In the genomic region with DNA sequence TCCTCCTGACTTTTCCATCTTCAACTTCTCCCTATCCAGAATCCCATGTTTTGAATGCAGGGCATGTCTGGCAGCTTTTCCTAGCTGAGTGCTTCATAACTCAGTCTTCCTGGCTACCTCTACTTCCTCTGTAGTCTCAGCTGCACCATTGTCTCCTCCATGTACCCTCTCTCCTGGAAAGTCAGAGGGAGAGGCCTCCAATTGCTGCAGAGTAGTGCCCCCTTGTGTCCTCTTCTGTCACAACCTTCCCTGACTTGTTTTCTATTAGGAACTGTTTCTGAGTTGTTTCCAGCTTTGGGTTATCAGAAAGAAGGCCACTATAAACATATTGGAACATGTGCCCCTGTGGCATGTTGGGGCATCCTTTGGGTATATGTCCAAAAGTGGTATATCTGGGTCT, we compare ENCODE assay signal across 8 mouse cellular contexts.
DNase-seq lines count a peak whose midpoint lies in the region; TF ChIP-seq lines count a peak whose summit lies in the region.

No protein-coding gene starts in this region.

- no peak for TF ChIP-seq EP300 in heart, adult 2 months (IDR thresholded peaks at IDR 0.05; ENCODE audit: insufficient read depth, low read depth, low read length)

- H3K9ac ChIP-seq in heart, adult 2 months (ENCODE audit: low read depth, low read length) = no peak overlapping the region

- no peaks in the 10 kb centered on the region for H3K4me1 ChIP-seq in heart, adult 2 months (ENCODE audit: control insufficient read depth, insufficient read depth, low read length)

- H3K79me2 ChIP-seq in heart, adult 2 months (replicated peaks; ENCODE audit: control insufficient read depth, insufficient read depth, low read length) = no peaks in the 10 kb centered on the region

- DNase-seq in heart, postnatal 10 days = peak; percentile 4 to 7
- no peak for DNase-seq in heart, adult 2 months
- DNase-seq in CD4-positive helper T cell, adult 2 months (ENCODE audit: low read depth, low spot score) = peak; percentile 40
- DNase-seq in brain, adult 2 months (ENCODE audit: low read depth, low spot score) = peak; percentile 26
- peak; percentile 9 to 47 for DNase-seq in kidney, postnatal 36 days
- peak; percentile 57 for DNase-seq in lung, postnatal 14 days
- no peak for DNase-seq in adipocyte (ENCODE audit: low spot score)
- no peak for DNase-seq in heart, postnatal 36 days

- intact Hi-C loops in heart, postnatal 10 days (cut with DNase I) = no loop called here
- intact Hi-C loops in heart, adult 2 months (cut with DNase I) = no loop called here
- intact Hi-C loops in heart, postnatal 36 days (cut with DNase I) = no loop called here

- H3K27ac ChIP-seq in heart, adult 2 months = no peak overlapping the region

- no peak overlapping the region for H3K4me3 ChIP-seq in heart, adult 2 months

- no peaks in the 10 kb centered on the region for H3K36me3 ChIP-seq in heart, adult 2 months (ENCODE audit: control insufficient read depth, insufficient read depth, low read length)

- H3K27me3 ChIP-seq in heart, adult 2 months (ENCODE audit: control insufficient read depth, insufficient read depth, low read length) = no peaks in the 10 kb centered on the region

- TF ChIP-seq POLR2A in heart, adult 2 months (IDR thresholded peaks at IDR 0.05; ENCODE audit: insufficient read depth, low read depth, low read length) = no peak

- TF ChIP-seq CTCF in heart, adult 2 months (IDR thresholded peaks at IDR 0.05) = no peak

Comparison
In these comparisons a context has a peak if more than half of its experiments do, and no peak if none do; other contexts are left out.
1. DNase-seq: peak in heart, postnatal 10 days (2 of 2), CD4-positive helper T cell, adult 2 months (single experiment), brain, adult 2 months (single experiment), kidney, postnatal 36 days (2 of 2) and lung, postnatal 14 days (single experiment); none in heart, adult 2 months (0 of 2), adipocyte (single experiment) and heart, postnatal 36 days (0 of 2).